Mouse (Mus musculus): ENCODE results near the gene Cdk19.

DNA sequence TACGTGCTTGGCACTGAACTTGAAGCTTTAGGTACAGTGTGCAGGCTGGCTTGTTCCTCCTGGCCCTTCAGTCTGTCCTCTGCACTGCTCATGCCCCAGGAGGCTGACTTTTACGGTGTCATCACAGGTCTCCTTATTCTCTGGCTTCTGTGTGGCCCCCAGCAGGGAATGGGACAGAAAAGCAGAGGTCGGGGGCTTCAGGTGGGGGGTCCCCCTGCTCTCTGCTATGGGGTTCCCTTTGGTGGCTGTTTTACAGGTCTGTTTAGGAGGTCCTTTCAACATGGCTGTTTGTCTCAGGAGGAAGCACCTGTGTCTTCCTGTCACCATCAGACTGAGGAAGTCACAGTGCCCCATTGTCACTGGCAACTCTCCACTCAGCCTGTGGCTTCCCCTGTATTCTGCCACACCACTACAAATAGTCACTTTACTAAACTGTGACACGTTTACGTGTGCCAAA, 175.9 kb downstream of the Cdk19 start:
- no peak for TF ChIP-seq CTCF (IDR thresholded peaks at IDR 0.05; ENCODE audit: control insufficient read depth, insufficient read depth, insufficient replicate concordance, low read depth, low read length)
- no peak for TF ChIP-seq POLR2A (IDR thresholded peaks at IDR 0.05; ENCODE audit: control insufficient read depth, low read depth, low read length)

All from testis, adult 2 months (tissue).